Mouse (Mus musculus) forebrain, embryonic 16.5 days (tissue): ENCODE results near the gene Kif18b. TPM values are rescaled to one million over a fixed set of nuclear protein-coding genes. Genes with fewer than 3 reads are reported as not detected.

Experiments
- ATAC-seq: fragments of 200-750 bp; cut with Nextera tagmentation; 2 replicates; pipeline ENCODE4 v1.8.0; 2017; ENCODE audit warnings: mild to moderate bottlenecking, moderate library complexity
- H3K27ac ChIP-seq: fragments of 300-500 bp; sonication (generic); 2 replicates; pipeline ENCODE4 v1.5.1; 2014; ENCODE audit warnings: low read length, control low read depth
- H3K27me3 ChIP-seq: fragments of 300-500 bp; sonication (generic); replicated peaks from 2 replicates; pipeline ENCODE4 v1.6.1; 2014; ENCODE audit warnings: low read length; ENCODE audit not compliant: control insufficient read depth, insufficient read depth
- H3K36me3 ChIP-seq: fragments of 300-500 bp; sonication (generic); 2 replicates; pipeline ENCODE4 v1.6.1; 2014; ENCODE audit not compliant: control insufficient read depth, insufficient read depth
- H3K4me1 ChIP-seq: fragments of 300-500 bp; sonication (generic); replicated peaks from 2 replicates; pipeline ENCODE4 v1.6.1; 2014; ENCODE audit warnings: low read length; ENCODE audit not compliant: control insufficient read depth, insufficient read depth
- H3K4me2 ChIP-seq: fragments of 300-500 bp; sonication (generic); 2 replicates; pipeline ENCODE4 v1.6.1; 2014; ENCODE audit warnings: mild to moderate bottlenecking, low read length, control low read depth
- H3K4me3 ChIP-seq: fragments of 300-500 bp; sonication (generic); replicated peaks from 2 replicates; pipeline ENCODE4 v1.5.1; 2014; ENCODE audit warnings: mild to moderate bottlenecking, low read length, control low read depth
- H3K9ac ChIP-seq: fragments of 300-500 bp; sonication (generic); replicated peaks from 2 replicates; pipeline ENCODE4 v1.6.1; 2014; ENCODE audit warnings: low read depth, low read length, control low read depth
- H3K9me3 ChIP-seq: fragments of 300-500 bp; sonication (generic); 2 replicates; pipeline ENCODE4 v1.6.1; 2016; ENCODE audit warnings: low read length; ENCODE audit not compliant: control insufficient read depth
- WGBS: fragments of 180-500 bp; shearing (Covaris S2); extraction: QIAGEN DNeasy Blood & Tissue Kit; methylation state at CpG from one replicate; pipeline ENCODE4 v1.1.7; 2014; 5-methylcytosine and 5-hydroxymethylcytosine counted together
- polyA plus RNA-seq: library from polyadenylated mRNA; unstranded; fragments of >200 nt; fragmentation: Nextera tagmentation; extraction: Ambion mirVana; gene quantifications from 2 replicates; pipeline ENCODE4 v1.2.1, GENCODE M21; 2015

Gene Kif18b
- 3.0 and 4.1 TPM in 2 replicates for polyA plus RNA-seq

GRCm38 (mm10) chr11:102924557-102925350, at the start of gene Kif18b:
Gene Kif18b, minus strand, starts transcription at chr11:102925124.
- peak within 1 kb of the TSS; percentile 50 for H3K4me3 ChIP-seq
- H3K9me3 ChIP-seq = no peaks in the 10 kb centered on the region
- peaks cover 11% of the 10 kb centered on the region for H3K4me1 ChIP-seq
- WGBS = under 1% methylated on average over 62 of the region's 62 CpGs
- peak; percentile 95 for ATAC-seq
- peak within 1 kb of the TSS; percentile 58 for H3K4me2 ChIP-seq
- H3K9ac ChIP-seq = peak within 1 kb of the TSS; percentile 55
- no peaks in the 10 kb centered on the region for H3K27me3 ChIP-seq
- H3K36me3 ChIP-seq = no peaks in the 10 kb centered on the region
- H3K27ac ChIP-seq = peak within 1 kb of the TSS; percentile 76

DNA sequence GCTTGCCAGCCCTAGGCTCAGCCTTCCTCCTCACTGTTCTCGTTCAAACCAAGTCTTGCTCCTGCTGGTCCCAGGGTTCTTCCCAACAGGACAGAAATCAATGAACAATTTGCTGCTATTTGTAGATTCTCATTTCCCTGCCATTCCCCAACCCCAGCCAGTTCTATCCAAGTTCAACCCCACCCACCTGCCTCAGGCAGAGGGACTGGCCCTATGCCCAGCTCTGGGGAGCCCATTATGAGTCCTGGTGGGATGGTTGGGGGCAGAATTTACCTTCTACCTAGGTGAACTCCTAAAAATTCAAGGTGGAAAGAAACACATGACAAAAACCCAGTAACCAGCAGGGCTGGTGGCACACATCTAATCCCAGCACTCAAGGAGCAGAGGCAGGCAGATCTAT, 47.4 kb upstream of the Kif18b start:
- H3K4me2 ChIP-seq = no peak overlapping the region
- WGBS = 62% methylated on average over 1 of the region's 1 CpGs
- H3K36me3 ChIP-seq = no peaks in the 10 kb centered on the region
- H3K9me3 ChIP-seq = no peaks in the 10 kb centered on the region
- H3K27me3 ChIP-seq = no peaks in the 10 kb centered on the region
- H3K4me3 ChIP-seq = no peak overlapping the region
- ATAC-seq = no peak
- no peak overlapping the region for H3K27ac ChIP-seq
- no peak overlapping the region for H3K9ac ChIP-seq
- H3K4me1 ChIP-seq = no peaks in the 10 kb centered on the region

DNA sequence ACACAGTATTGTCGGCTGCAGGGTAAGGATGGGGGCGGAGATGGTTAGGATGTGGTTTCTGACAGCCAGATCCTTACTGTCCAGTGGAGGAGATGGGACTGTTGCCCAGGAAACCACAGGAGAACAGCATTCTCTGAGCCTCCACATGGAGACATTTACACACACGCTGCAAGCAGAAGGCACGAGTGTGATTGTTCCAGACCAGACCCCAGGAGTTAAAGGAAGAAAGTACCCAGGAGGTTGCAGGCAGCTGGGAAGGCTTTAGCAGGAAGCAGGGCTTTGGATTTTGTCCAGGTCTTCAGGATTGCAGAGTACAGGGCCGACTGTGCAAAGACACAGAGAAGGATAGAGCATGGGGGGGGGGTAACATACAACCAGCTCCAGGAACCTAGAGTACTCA, 46.7 kb upstream of the Kif18b start:
- no peak for ATAC-seq
- H3K27me3 ChIP-seq = no peaks in the 10 kb centered on the region
- no peak overlapping the region for H3K27ac ChIP-seq

GRCm38 (mm10) chr11:102964547-102965091, 39.7 kb upstream of the Kif18b start:
- no peak overlapping the region for H3K9ac ChIP-seq
- no peaks in the 10 kb centered on the region for H3K36me3 ChIP-seq
- peak; percentile 34; the same call in 1 of the 2 replicates for ATAC-seq
- H3K4me3 ChIP-seq = no peak overlapping the region
- H3K27me3 ChIP-seq = no peaks in the 10 kb centered on the region
- peaks cover 15% of the 10 kb centered on the region for H3K4me1 ChIP-seq
- 61% methylated on average over 16 of the region's 16 CpGs for WGBS
- no peaks in the 10 kb centered on the region for H3K9me3 ChIP-seq
- H3K27ac ChIP-seq = no peak overlapping the region
- H3K4me2 ChIP-seq = no peak overlapping the region

More for the DNA sequence above, 46.7 kb upstream of the Kif18b start:
- no peaks in the 10 kb centered on the region for H3K36me3 ChIP-seq
- no peak overlapping the region for H3K4me3 ChIP-seq
- 51% methylated on average over 5 of the region's 5 CpGs for WGBS
- no peak overlapping the region for H3K9ac ChIP-seq
- no peaks in the 10 kb centered on the region for H3K4me1 ChIP-seq
- H3K9me3 ChIP-seq = no peaks in the 10 kb centered on the region
- H3K4me2 ChIP-seq = no peak overlapping the region

GRCm38 (mm10) chr11:102963855-102964546, 39.1 kb upstream of the Kif18b start:
- WGBS = 12% methylated on average over 24 of the region's 24 CpGs
- Histone ChIP-seq H3K36me3 (no peaks in the 10 kb centered on the region), H3K9ac (peak overlapping the region; percentile 44), H3K27ac (peak overlapping the region; percentile 52; the same call in 1 of the 2 replicates), H3K27me3 (no peaks in the 10 kb centered on the region), H3K4me1 (peaks cover 15% of the 10 kb centered on the region), H3K4me2 (peak overlapping the region; percentile 47), H3K9me3 (no peaks in the 10 kb centered on the region), H3K4me3 (no peak overlapping the region)
- peak; percentile 50 for ATAC-seq

GRCm38 (mm10) chr11:102963246-102963854, 38.4 kb upstream of the Kif18b start:
- peak; percentile 57 for ATAC-seq
- WGBS = 2% methylated on average over 16 of the region's 16 CpGs
- Histone ChIP-seq H3K27me3 (no peaks in the 10 kb centered on the region), H3K4me1 (peaks cover 15% of the 10 kb centered on the region), H3K4me2 (peak overlapping the region; percentile 47), H3K9me3 (no peaks in the 10 kb centered on the region), H3K4me3 (peak overlapping the region; percentile 22; the same call in 1 of the 2 replicates), H3K36me3 (no peaks in the 10 kb centered on the region), H3K9ac (peak overlapping the region; percentile 44), H3K27ac (peak overlapping the region; percentile 52)

DNA sequence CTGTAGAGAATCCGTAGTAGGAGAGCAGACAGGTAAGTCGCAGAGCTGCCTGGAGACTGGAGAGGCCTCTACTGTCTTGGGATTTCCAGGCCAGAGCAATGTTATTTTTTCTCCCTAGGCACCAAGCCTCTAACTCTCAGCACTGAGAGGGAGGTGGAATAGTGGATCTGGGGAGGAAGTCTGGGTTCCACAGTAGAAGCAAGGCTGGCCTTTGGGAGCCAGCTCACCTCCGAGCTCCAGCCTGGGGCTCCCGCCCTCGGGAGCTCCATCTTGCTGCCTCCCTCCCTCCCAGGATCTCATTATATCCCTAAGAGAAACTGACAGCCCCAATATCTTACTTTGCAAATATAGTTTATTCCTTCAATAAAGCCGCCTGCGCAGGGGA, 37.9 kb upstream of the Kif18b start:
- no peak overlapping the region; the same call in 1 of the 2 replicates for H3K27ac ChIP-seq
- peak overlapping the region; percentile 47 for H3K4me2 ChIP-seq
- 0 out of 2 replicates have a peak, but pooled peaks have one; percentile 3 for ATAC-seq
- H3K4me1 ChIP-seq = peaks cover 15% of the 10 kb centered on the region
- H3K4me3 ChIP-seq = peak overlapping the region; percentile 22; the same call in 1 of the 2 replicates
- H3K36me3 ChIP-seq = no peaks in the 10 kb centered on the region
- 18% methylated on average over 7 of the region's 7 CpGs for WGBS
- no peaks in the 10 kb centered on the region for H3K27me3 ChIP-seq
- peak overlapping the region; percentile 44 for H3K9ac ChIP-seq
- H3K9me3 ChIP-seq = no peaks in the 10 kb centered on the region

GRCm38 (mm10) chr11:102961082-102961481, 36.2 kb upstream of the Kif18b start:
- H3K27ac ChIP-seq = no peak overlapping the region
- WGBS = 93% methylated on average over 4 of the region's 4 CpGs
- no peaks in the 10 kb centered on the region for H3K36me3 ChIP-seq
- H3K9me3 ChIP-seq = no peaks in the 10 kb centered on the region
- H3K4me3 ChIP-seq = no peak overlapping the region
- H3K4me1 ChIP-seq = peaks cover 25% of the 10 kb centered on the region
- no peak overlapping the region for H3K9ac ChIP-seq
- no peak for ATAC-seq
- H3K27me3 ChIP-seq = no peaks in the 10 kb centered on the region
- no peak overlapping the region for H3K4me2 ChIP-seq

- ATAC-seq = no peak
- no peaks in the 10 kb centered on the region for H3K27me3 ChIP-seq
- H3K4me1 ChIP-seq = peaks cover 22% of the 10 kb centered on the region
- H3K4me3 ChIP-seq = no peak overlapping the region
- 84% methylated on average over 1 of the region's 1 CpGs for WGBS
- H3K27ac ChIP-seq = no peak overlapping the region
- H3K4me2 ChIP-seq = no peak overlapping the region
- no peaks in the 10 kb centered on the region for H3K36me3 ChIP-seq
- no peak overlapping the region for H3K9ac ChIP-seq
- H3K9me3 ChIP-seq = no peaks in the 10 kb centered on the region
Measured at GRCm38 (mm10) chr11:102958870-102959269, 33.9 kb upstream of the Kif18b start.
